Mouse (Mus musculus): ENCODE measurements around the gene Slc38a11.

- TF ChIP-seq CTCF (IDR thresholded peaks at IDR 0.05; ENCODE audit: insufficient read depth, low read length) (no peak), POLR2A (IDR thresholded peaks at IDR 0.05; ENCODE audit: borderline replicate concordance, extremely low read depth, low read depth, low read length) (no peak)
Observed at GRCm38 (mm10) chr2:65311250-65311649, 52.6 kb downstream of the Slc38a11 start.

All from lung, adult 2 months (tissue).